Mouse (Mus musculus) lung, embryonic 14.5 days (tissue): ENCODE measurements at regions not wholly inside any gene's neighbourhood (a gene's known extent, or its start where the extent isn't known, plus 50 kb on each side); places are given as distances from the start of the nearest gene placed in this dataset.

Source experiments
- ATAC-seq: fragments of 200-750 bp; cut with Nextera tagmentation; 2 replicates; pipeline ENCODE4 v1.8.0; 2017; ENCODE audit warnings: mild to moderate bottlenecking, moderate TSS enrichment, moderate library complexity; ENCODE audit not compliant: insufficient read depth
- DNase-seq: peaks from one replicate; pipeline ENCODE4 v3.0.0-alpha.2; 2015
- H3K27ac ChIP-seq: fragments of 300-500 bp; sonication (generic); 2 replicates; pipeline ENCODE4 v1.5.1; 2014; ENCODE audit warnings: low read depth, mild to moderate bottlenecking, moderate library complexity
- H3K27me3 ChIP-seq: fragments of 300-500 bp; sonication (generic); 2 replicates; pipeline ENCODE4 v1.6.1; 2014; ENCODE audit warnings: low read length, control low read depth; ENCODE audit not compliant: insufficient read depth
- H3K36me3 ChIP-seq: fragments of 300-500 bp; sonication (generic); 2 replicates; pipeline ENCODE4 v1.6.1; 2014; ENCODE audit warnings: control low read depth; ENCODE audit not compliant: insufficient read depth
- H3K4me1 ChIP-seq: fragments of 300-500 bp; sonication (generic); 2 replicates; pipeline ENCODE4 v1.6.1; 2014; ENCODE audit warnings: antibody characterized with exemption, control low read depth; ENCODE audit not compliant: insufficient read depth
- H3K4me2 ChIP-seq: fragments of 300-500 bp; sonication (generic); 2 replicates; pipeline ENCODE4 v1.6.1; 2014; ENCODE audit warnings: mild to moderate bottlenecking
- H3K4me3 ChIP-seq: fragments of 300-500 bp; sonication (generic); 2 replicates; pipeline ENCODE4 v1.5.1; 2014; ENCODE audit warnings: low read depth, low read length
- H3K9ac ChIP-seq: fragments of 300-500 bp; sonication (generic); 2 replicates; pipeline ENCODE4 v1.6.1; 2014
- H3K9me3 ChIP-seq: fragments of 300-500 bp; sonication (generic); 2 replicates; pipeline ENCODE4 v1.6.1; 2016; ENCODE audit warnings: low read depth, low read length, control low read depth
- CTCF ChIP-seq: IDR thresholded peaks from 2 replicates; pipeline ENCODE4 v1.5.1; 2016; ENCODE audit warnings: antibody characterized with exemption, low read depth
- WGBS: fragments of 180-500 bp; shearing (Covaris S2); extraction: QIAGEN DNeasy Blood & Tissue Kit; methylation state at CpG from one replicate; pipeline ENCODE4 v1.1.7; 2014; 5-methylcytosine and 5-hydroxymethylcytosine counted together

- H3K4me3 ChIP-seq = no peak overlapping the region
- WGBS = 88% methylated on average over 7 of the region's 7 CpGs
These were observed 267.2 kb downstream of the Gm49356 start for GRCm38 (mm10) chr15:59156328-59156727.

GRCm38 (mm10) chr15:59158760-59159159 lies 269.7 kb downstream of the Gm49356 start:
- 93% methylated on average over 4 of the region's 4 CpGs for WGBS
- Histone ChIP-seq H3K4me1 (0 out of 2 replicates have a peak, but pooled peaks cover 5% of the 10 kb centered on the region), H3K9me3 (no peaks in the 10 kb centered on the region), H3K4me2 (no peak overlapping the region), H3K9ac (no peak overlapping the region), H3K4me3 (no peak overlapping the region), H3K27ac (no peak overlapping the region), H3K36me3 (no peaks in the 10 kb centered on the region), H3K27me3 (no peaks in the 10 kb centered on the region)
- TF ChIP-seq CTCF = no peak
- ATAC-seq (no peak), DNase-seq (no peak)

More at GRCm38 (mm10) chr15:59156328-59156727, 267.2 kb downstream of the Gm49356 start:
- 0 out of 2 replicates have a peak, but pooled peaks cover 5% of the 10 kb centered on the region for H3K4me1 ChIP-seq
- no peak for TF ChIP-seq CTCF
- no peaks in the 10 kb centered on the region for H3K36me3 ChIP-seq
- H3K27me3 ChIP-seq = no peaks in the 10 kb centered on the region
- no peak overlapping the region for H3K27ac ChIP-seq
- no peak overlapping the region for H3K4me2 ChIP-seq
- ATAC-seq (no peak), DNase-seq (no peak)
- H3K9ac ChIP-seq = no peak overlapping the region
- H3K9me3 ChIP-seq = no peaks in the 10 kb centered on the region

DNA sequence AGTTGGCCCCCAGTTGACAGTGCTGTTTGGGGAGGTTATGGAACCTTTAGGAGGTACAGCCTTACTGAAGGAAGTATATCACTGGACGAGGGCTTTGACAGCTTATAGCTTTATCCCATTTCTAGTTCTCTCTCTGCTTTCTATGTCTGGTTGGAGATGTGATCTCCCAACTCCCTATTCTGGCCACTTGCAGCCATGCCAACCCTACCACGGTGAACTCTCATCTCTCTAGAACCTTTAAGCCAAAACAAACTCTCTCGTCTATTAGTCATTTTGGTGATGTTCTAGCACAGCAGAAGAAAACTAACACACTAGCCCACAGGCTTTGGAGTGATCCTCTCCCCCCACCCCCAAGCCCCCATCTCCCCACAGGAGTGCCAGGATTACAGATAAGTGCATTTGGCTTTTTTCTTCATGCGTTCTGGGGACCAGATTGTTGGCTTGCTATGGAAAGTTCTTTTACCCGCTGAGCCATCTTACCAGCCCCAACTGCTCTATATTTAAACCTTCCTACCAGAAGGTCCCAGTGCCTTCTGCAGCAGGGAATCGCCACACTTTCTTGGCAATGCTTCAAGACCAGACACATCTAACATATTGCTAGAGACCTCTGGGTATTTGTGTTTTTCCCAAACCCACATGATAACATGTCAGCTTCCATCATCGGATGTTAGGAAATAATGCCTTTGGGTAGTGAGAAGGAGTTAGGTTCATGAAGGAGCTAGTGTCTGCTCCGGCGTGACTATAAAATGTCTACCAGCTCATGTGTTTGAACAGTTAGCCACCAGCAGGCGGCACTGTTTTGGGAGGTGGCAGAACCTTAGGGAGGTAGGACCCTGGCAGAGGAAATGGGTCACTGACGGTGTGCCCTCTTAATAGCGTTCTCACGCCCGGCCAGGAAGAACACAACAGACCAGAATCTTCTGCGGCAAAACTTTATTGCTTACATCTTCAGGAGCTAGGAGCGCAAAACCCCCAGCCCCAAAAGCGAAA lies 272.1 kb downstream of the Gm49356 start:
- WGBS = 93% methylated on average over 15 of the region's 17 CpGs
- no peak for TF ChIP-seq CTCF

GRCm38 (mm10) chr15:59167937-59168659 lies 279.0 kb downstream of the Gm49356 start:
- Histone ChIP-seq H3K27me3 (no peaks in the 10 kb centered on the region), H3K36me3 (no peaks in the 10 kb centered on the region), H3K9ac (no peak overlapping the region), H3K4me2 (no peak overlapping the region), H3K27ac (no peak overlapping the region), H3K4me3 (no peak overlapping the region), H3K9me3 (peaks cover 4% of the 10 kb centered on the region; the same call in 1 of the 2 replicates), H3K4me1 (no peaks in the 10 kb centered on the region; the same call in 1 of the 2 replicates)
- 88% methylated on average over 8 of the region's 8 CpGs for WGBS
- no peak for DNase-seq
- no peak for TF ChIP-seq CTCF
- no peak for ATAC-seq

More for the DNA sequence above, 272.1 kb downstream of the Gm49356 start:
- Histone ChIP-seq H3K27me3 (no peaks in the 10 kb centered on the region), H3K27ac (no peak overlapping the region), H3K9ac (no peak overlapping the region), H3K36me3 (no peaks in the 10 kb centered on the region), H3K4me1 (no peaks in the 10 kb centered on the region), H3K4me2 (no peak overlapping the region), H3K4me3 (no peak overlapping the region), H3K9me3 (no peaks in the 10 kb centered on the region)
- ATAC-seq = no peak
- no peak for DNase-seq

GRCm38 (mm10) chr15:59168660-59169170 lies 279.6 kb downstream of the Gm49356 start:
- no peak overlapping the region for H3K4me3 ChIP-seq
- H3K4me2 ChIP-seq = no peak overlapping the region
- DNase-seq (no peak), ATAC-seq (no peak)
- no peaks in the 10 kb centered on the region for H3K36me3 ChIP-seq
- H3K27ac ChIP-seq = no peak overlapping the region
- WGBS = 88% methylated on average over 4 of the region's 4 CpGs
- no peak overlapping the region for H3K9ac ChIP-seq
- TF ChIP-seq CTCF = no peak
- H3K9me3 ChIP-seq = peaks cover 4% of the 10 kb centered on the region; the same call in 1 of the 2 replicates
- H3K4me1 ChIP-seq = peaks cover under 1% of the 10 kb centered on the region; the same call in 1 of the 2 replicates
- no peaks in the 10 kb centered on the region for H3K27me3 ChIP-seq

DNA sequence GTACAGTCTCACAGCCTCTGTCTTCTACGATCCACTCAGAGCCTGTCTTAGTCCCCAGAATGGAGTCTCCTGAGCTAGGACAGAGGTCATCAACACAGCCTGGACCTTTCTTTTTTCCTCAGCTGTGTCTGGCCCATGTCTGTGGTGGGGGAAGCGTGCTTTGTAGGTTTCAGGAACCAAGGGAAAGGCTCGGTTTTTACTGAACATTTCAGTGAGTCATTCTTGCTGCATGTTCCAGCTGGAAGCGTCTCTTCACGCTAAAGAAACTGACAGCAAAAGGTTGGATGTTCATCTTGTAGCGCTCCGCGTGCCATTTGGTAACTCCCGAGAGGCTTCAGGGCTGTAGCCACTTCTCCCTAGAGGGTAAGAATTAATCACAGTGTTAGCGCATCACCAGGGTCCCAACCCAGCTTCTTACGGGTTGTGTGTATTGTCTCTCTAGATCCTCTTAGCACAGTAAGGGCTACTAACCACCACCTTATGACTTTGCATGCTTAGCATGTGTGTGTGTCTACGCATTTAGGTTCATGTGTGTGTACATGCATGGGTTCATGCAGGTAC lies 280.2 kb downstream of the Gm49356 start:
- ATAC-seq = no peak
- no peak for DNase-seq
- 82% methylated on average over 12 of the region's 12 CpGs for WGBS

More for the DNA sequence above, 280.2 kb downstream of the Gm49356 start:
- no peak overlapping the region for H3K27ac ChIP-seq
- H3K4me3 ChIP-seq = no peak overlapping the region
- H3K9ac ChIP-seq = no peak overlapping the region
- no peaks in the 10 kb centered on the region for H3K36me3 ChIP-seq
- H3K4me2 ChIP-seq = no peak overlapping the region
- H3K27me3 ChIP-seq = no peaks in the 10 kb centered on the region
- peaks cover 4% of the 10 kb centered on the region; the same call in 1 of the 2 replicates for H3K9me3 ChIP-seq
- peaks cover 7% of the 10 kb centered on the region; the same call in 1 of the 2 replicates for H3K4me1 ChIP-seq
- TF ChIP-seq CTCF = no peak
